Mouse (Mus musculus): Measurements from ENCODE around the gene Fis1. TPM values are rescaled to one million over a fixed set of nuclear protein-coding genes. Genes with fewer than 3 reads are reported as not detected.

Fis1 gene
- 100 to 1,000 TPM; 189 to 192 TPM for total RNA-seq (2023)

DNA sequence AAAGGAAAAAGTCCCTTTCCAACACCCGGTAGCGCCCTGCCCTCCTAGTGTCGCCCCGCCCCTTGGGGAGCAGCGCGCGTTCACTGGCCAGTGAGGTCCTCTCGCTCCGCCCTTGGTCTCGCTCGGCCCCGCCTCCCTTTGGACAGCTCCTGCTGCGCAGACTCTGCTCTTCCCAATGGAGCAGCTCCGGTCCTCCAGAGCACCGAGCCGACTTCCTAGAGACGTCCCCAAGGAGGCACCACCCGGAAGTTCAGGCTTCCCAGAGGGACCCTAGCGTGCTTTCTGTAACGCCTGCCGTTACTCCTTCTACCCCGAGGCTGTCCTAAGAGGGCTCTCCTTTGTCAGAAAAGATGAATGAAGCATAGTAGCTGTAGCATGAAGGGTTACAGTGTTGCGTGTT lies at the start of gene Fis1:
TSS of gene Fis1 (plus strand) at position 261 of the 400 bp plus-strand sequence.

DNA sequence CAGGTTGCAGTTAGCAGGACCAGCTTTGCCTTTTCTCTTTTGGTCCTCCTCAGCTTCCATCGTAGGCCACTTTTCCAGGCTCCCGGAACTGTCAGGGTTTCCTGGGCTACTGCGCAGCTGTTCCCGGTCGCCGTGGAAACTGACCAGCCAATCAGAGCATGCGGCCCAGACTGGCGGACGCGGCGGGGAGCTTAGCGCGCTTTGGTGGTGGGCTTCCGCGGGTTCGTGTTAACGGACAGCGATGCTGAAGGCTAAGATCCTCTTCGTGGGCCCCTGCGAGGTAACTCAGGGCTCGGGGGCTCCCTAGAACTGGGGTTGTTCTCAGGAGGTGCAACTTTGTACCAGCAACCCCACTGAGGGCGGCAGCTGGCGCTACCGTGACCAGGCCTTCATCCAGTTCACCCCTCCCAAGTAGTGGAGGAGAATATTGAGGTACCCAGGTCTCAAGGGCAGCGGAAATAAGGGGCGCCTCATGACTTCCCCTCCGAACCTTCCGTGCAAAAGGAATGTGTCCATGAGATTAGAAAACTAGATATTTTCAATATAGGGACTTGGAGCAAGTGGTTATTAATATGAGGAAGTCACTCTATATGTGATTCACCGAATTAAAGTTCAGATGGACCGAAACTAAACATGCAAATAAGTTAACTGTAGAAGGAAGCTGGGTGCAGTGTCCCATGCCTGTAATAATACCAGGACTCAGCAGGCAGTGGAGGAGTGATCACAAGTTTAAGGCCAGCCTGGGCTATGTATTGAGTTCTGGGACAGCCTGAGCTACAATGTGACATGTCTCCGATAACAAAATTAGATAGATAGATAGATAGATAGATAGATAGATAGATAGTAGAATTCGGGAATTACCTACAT lies 44.9 kb upstream of the Fis1 start, which contains the start of gene Ift22:
TSS of gene Ift22 (plus strand) at position 160 of the 867 bp plus-strand sequence.

DNA sequence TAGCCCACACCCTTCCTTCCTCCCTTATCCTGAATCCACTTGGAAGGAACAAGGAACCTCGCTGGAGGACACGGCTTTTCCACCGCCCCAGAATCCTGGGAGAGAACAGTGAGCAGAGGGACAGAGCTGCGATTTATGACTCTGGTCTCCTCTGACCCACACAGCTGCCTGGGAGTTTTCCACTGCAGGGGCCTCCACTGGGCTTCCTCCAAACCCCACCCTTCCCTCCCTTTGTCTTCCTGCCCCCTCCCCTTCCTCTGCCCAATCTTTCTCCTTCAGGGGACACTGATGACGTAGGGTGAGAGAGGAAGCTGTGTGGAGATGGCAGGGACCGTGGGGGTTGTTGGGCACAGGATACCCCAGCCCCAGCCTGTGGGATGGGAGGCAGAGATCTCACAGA lies 13.3 kb downstream of the Fis1 start, which contains the start of gene Cldn15:
TSS of gene Cldn15 (plus strand) at position 286 of the 400 bp plus-strand sequence.

GRCm38 (mm10) chr5:136986695-136987137 lies 33.6 kb downstream of the Fis1 start, which contains the start of gene Plod3:
Gene Plod3, plus strand, starts transcription at chr5:136987019.

GRCm38 (mm10) chr5:136987934-136988271 lies 34.8 kb downstream of the Fis1 start, which contains the start of gene Znhit1:
Gene Znhit1, minus strand, starts transcription at chr5:136988021.

Other genes starting within 250 kb of the Fis1 start
- gene Col26a1, start 70.1 kb upstream of the Fis1 start, total RNA-seq (2023), result not detected
- 1 to 10 TPM; 6.0 to 6.5 TPM for gene Ift22, start 45.1 kb upstream of the Fis1 start, total RNA-seq (2023)
- gene Cldn15, start 13.3 kb downstream of the Fis1 start, total RNA-seq (2023), result 1 to 10 TPM; 1.1 to 2.3 TPM
- 100 to 1,000 TPM; 238 to 266 TPM for gene Plod3, start 33.7 kb downstream of the Fis1 start, total RNA-seq (2023)
- 10 to 100 TPM; 88.6 to 93.8 TPM for gene Znhit1, start 34.7 kb downstream of the Fis1 start, total RNA-seq (2023)
- gene Vgf, start 73.1 kb downstream of the Fis1 start, total RNA-seq (2023), result under 1 TPM in 1 of 2 experiments, not detected in 1; 0.33 TPM
- 10 to 100 TPM; 27.4 to 28.5 TPM for gene Ap1s1, start 92.9 kb downstream of the Fis1 start, total RNA-seq (2023)
- 1 to 10 TPM; 7.6 to 7.9 TPM for gene Serpine1, start 119.0 kb downstream of the Fis1 start, total RNA-seq (2023)
- 10 to 100 TPM; 33.3 to 34.2 TPM for gene Trim56, start 162.9 kb downstream of the Fis1 start, total RNA-seq (2023)
- not detected for gene Muc3, start 196.0 kb downstream of the Fis1 start, total RNA-seq (2023)

Data from monocyte, adult 59 days (primary cell).